Mouse (Mus musculus) myocyte (in vitro differentiated cells): ENCODE results near the gene Spc24. TPM values are rescaled to one million over a fixed set of nuclear protein-coding genes. Genes with fewer than 3 reads are reported as not detected.
A peak's percentile ranks its signal among the peaks of the same experiment; 100 is the strongest.

Source experiments
- H3K27me3 ChIP-seq: one replicate; pipeline ENCODE4 v1.6.1; 2011; ENCODE audit not compliant: control insufficient read depth, insufficient read depth, insufficient read length
- H3K36me3 ChIP-seq: one replicate; pipeline ENCODE4 v1.6.1; 2011; ENCODE audit not compliant: control insufficient read depth, insufficient read depth
- H3K4me2 ChIP-seq: one replicate; pipeline ENCODE4 v1.6.1; 2011; ENCODE audit warnings: low read depth, control low read depth
- H3K4me3 ChIP-seq: one replicate; pipeline ENCODE4 v1.5.1; 2011; ENCODE audit warnings: mild to moderate bottlenecking, control low read depth, moderate library complexity
- H3K79me2 ChIP-seq: one replicate; pipeline ENCODE4 v1.6.1; 2011; ENCODE audit not compliant: control insufficient read depth, insufficient read depth
- H3ac ChIP-seq: one replicate; pipeline ENCODE4 v1.6.1; 2011; ENCODE audit not compliant: control insufficient read depth, insufficient read length
- CEBPB ChIP-seq: IDR thresholded peaks from 2 replicates; pipeline ENCODE4 v1.6.1; 2011; ENCODE audit warnings: mild to moderate bottlenecking, moderate library complexity; ENCODE audit not compliant: poor library complexity, insufficient read depth, severe bottlenecking
- E2F4 ChIP-seq: IDR thresholded peaks from one replicate; pipeline ENCODE4 v1.6.1; 2011; ENCODE audit warnings: mild to moderate bottlenecking, control low read depth, moderate library complexity; ENCODE audit not compliant: insufficient read depth
- MAX ChIP-seq: IDR thresholded peaks from one replicate; pipeline ENCODE4 v1.6.1; 2011; ENCODE audit warnings: low read depth, mild to moderate bottlenecking, control low read depth
- MYOD1 ChIP-seq, 3 experiments: IDR thresholded peaks; one replicate each; pipeline ENCODE4 v1.6.1; 2011; ENCODE audit warnings: control low read depth in 2 of 3, low read depth in 2 of 3, mild to moderate bottlenecking in 2 of 3, moderate library complexity in 1 of 3; ENCODE audit not compliant: insufficient read length in 2 of 3, control insufficient read depth in 1 of 3
- MYOG ChIP-seq, 3 experiments: IDR thresholded peaks; one replicate each; pipeline ENCODE4 v1.6.1; 2011; ENCODE audit warnings: control low read depth in 2 of 3, low read depth in 2 of 3, mild to moderate bottlenecking in 2 of 3; ENCODE audit not compliant: insufficient read length in 2 of 3, control insufficient read depth in 1 of 3, insufficient read depth in 1 of 3
- POLR2A ChIP-seq: IDR thresholded peaks from one replicate; pipeline ENCODE4 v1.6.1; 2011; ENCODE audit warnings: low read depth, mild to moderate bottlenecking, control low read depth, moderate library complexity; ENCODE audit not compliant: insufficient read length
- POLR2AphosphoS2 ChIP-seq: IDR thresholded peaks from one replicate; pipeline ENCODE4 v1.6.1; 2011; ENCODE audit warnings: low read depth, control low read depth; ENCODE audit not compliant: insufficient read length
- REST ChIP-seq: IDR thresholded peaks from one replicate; pipeline ENCODE4 v1.6.1; 2011; ENCODE audit warnings: mild to moderate bottlenecking, control low read depth, moderate library complexity; ENCODE audit not compliant: insufficient read depth, insufficient read length
- SRF ChIP-seq: IDR thresholded peaks from one replicate; pipeline ENCODE4 v1.6.1; 2011; ENCODE audit warnings: low read depth; ENCODE audit not compliant: control insufficient read depth, insufficient read length
- TCF12 ChIP-seq: IDR thresholded peaks from one replicate; pipeline ENCODE4 v1.6.1; 2011; ENCODE audit warnings: mild to moderate bottlenecking, control low read depth; ENCODE audit not compliant: poor library complexity, insufficient read depth, severe bottlenecking
- TCF3 ChIP-seq: IDR thresholded peaks from one replicate; pipeline ENCODE4 v1.6.1; 2011; ENCODE audit warnings: low read depth, control low read depth; ENCODE audit not compliant: insufficient read length
- USF1 ChIP-seq: IDR thresholded peaks from one replicate; pipeline ENCODE4 v1.6.1; 2011; ENCODE audit warnings: low read depth, mild to moderate bottlenecking, control low read depth, moderate library complexity
- polyA plus RNA-seq: library from polyadenylated mRNA; unstranded; fragments of >200 nt; fragmentation: generic; extraction: Trizol; gene quantifications from one replicate; pipeline ENCODE4 v1.2.1, GENCODE M21; 2012; ENCODE audit warnings: missing spikeins

The Spc24 gene
- polyA plus RNA-seq, 1 experiment, result 31.0 TPM

DNA sequence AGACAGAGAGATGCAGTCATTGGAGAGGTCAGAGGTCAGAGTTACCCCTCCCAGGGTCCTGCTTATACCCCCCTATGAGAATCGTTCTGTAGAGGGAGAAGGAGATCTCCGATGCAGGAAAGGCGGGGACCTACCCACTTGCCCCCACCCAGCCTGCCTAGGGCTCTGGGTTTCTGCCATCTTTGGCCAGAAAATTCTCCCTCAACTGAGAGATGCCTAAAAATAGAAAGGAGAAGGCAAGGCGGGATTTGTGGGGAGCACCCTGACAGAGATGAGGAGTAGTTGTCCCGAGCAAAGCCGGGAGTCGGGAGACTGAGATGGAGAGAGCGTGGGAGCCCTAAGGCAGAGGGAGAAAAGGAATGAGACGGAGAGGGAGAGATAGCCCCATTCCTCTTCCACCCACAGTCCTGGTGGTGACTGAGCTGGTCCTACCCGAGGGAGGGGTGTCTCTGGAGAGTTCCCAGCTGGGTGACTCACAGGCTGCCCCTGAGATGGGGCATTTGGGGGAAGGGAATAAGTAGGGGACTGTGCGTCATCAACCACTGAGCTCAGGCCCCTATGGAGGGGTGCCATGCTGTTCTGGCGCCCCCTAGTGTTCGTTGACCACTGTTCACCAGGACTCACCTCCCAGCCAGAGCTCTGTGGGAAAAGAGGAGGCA lies 44.0 kb upstream of the Spc24 start:
- Histone ChIP-seq H3K27me3 (no peaks in the 10 kb centered on the region), H3ac (no peak overlapping the region), H3K4me3 (peak overlapping the region; percentile 6), H3K36me3 (no peaks in the 10 kb centered on the region), H3K4me2 (peak overlapping the region; percentile 73), H3K79me2 (peaks cover 8% of the 10 kb centered on the region)
- peak in 1 of 3 experiments; percentile 22 for TF ChIP-seq MYOD1 (IDR thresholded peaks at IDR 0.05; ENCODE audit: control insufficient read depth in 1 of 3, insufficient read length in 2 of 3, low read depth in 2 of 3)
- TF ChIP-seq POLR2A, result peak; percentile 68
- TF ChIP-seq POLR2AphosphoS2, result peak; percentile 76
- TF ChIP-seq TCF3, result no peak
- peak in 1 of 3 experiments; percentile 14 for TF ChIP-seq MYOG (IDR thresholded peaks at IDR 0.05; ENCODE audit: control insufficient read depth in 1 of 3, insufficient read depth in 1 of 3, insufficient read length in 2 of 3, low read depth in 2 of 3)
- TF ChIP-seq CEBPB, result no peak

DNA sequence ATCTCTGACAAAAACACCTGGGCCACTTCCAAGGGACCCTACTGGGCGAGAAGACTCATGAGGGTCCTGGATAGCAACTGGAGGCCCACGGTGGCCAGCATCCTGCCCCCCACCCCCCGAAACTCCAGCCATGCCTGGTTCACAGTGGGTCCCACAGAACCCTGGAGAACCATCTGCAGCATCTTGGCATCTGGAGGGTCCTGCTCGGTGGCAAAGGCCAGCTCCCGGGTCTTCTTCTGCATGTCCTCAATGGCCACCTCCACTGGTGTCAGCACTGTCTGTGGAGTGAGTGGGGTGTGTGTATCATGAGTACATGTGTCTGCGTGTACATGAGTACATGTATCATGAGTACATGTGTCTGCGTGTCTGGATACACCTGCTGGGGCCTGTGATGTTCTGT lies 41.5 kb upstream of the Spc24 start:
- Histone ChIP-seq H3K36me3 (no peaks in the 10 kb centered on the region), H3K4me3 (no peak overlapping the region), H3K79me2 (peaks cover 19% of the 10 kb centered on the region), H3ac (no peak overlapping the region), H3K27me3 (no peaks in the 10 kb centered on the region), H3K4me2 (no peak overlapping the region)
- TF ChIP-seq MYOD1 (IDR thresholded peaks at IDR 0.05; ENCODE audit: control insufficient read depth in 1 of 3, insufficient read length in 2 of 3, low read depth in 2 of 3) (no peak), CEBPB (no peak), E2F4 (no peak), USF1 (no peak), POLR2AphosphoS2 (no peak), TCF12 (no peak), MAX (no peak), POLR2A (no peak), SRF (no peak), MYOG (IDR thresholded peaks at IDR 0.05; ENCODE audit: control insufficient read depth in 1 of 3, insufficient read depth in 1 of 3, insufficient read length in 2 of 3, low read depth in 2 of 3) (no peak)

DNA sequence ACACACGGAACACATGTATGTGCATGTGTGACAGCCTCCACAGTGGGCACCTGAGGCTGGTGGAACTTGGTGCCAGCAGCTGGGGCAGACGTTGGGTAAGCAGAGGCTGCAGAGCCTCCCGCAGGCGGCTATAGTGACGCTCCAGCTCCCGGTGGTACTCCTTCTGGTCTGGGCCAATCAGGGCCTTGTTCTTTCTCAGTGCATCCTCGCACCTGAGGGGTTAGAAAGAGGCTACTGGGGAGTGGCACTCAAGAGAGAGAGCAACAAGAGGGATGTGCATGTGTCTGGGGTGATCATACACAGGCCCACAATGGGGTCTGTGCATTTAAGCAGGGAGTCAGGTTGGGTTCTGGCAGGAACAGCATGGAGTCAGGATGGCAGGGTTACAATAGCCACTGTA lies 41.0 kb upstream of the Spc24 start:
- TF ChIP-seq CEBPB, result no peak
- TF ChIP-seq MAX, result no peak
- TF ChIP-seq USF1, result no peak
- no peak for TF ChIP-seq MYOG (IDR thresholded peaks at IDR 0.05; ENCODE audit: control insufficient read depth in 1 of 3, insufficient read depth in 1 of 3, insufficient read length in 2 of 3, low read depth in 2 of 3)
- no peak for TF ChIP-seq TCF3
- no peak for TF ChIP-seq E2F4
- no peak for TF ChIP-seq TCF12
- no peak for TF ChIP-seq POLR2A
- no peak for TF ChIP-seq SRF
- TF ChIP-seq POLR2AphosphoS2, result no peak
- no peak for TF ChIP-seq MYOD1 (IDR thresholded peaks at IDR 0.05; ENCODE audit: control insufficient read depth in 1 of 3, insufficient read length in 2 of 3, low read depth in 2 of 3)
- TF ChIP-seq REST, result no peak
- no peaks in the 10 kb centered on the region for H3K27me3 ChIP-seq
- H3K79me2 ChIP-seq, result peaks cover 24% of the 10 kb centered on the region
- no peak overlapping the region for H3K4me2 ChIP-seq
- no peak overlapping the region for H3ac ChIP-seq
- H3K4me3 ChIP-seq, result no peak overlapping the region
- no peaks in the 10 kb centered on the region for H3K36me3 ChIP-seq

DNA sequence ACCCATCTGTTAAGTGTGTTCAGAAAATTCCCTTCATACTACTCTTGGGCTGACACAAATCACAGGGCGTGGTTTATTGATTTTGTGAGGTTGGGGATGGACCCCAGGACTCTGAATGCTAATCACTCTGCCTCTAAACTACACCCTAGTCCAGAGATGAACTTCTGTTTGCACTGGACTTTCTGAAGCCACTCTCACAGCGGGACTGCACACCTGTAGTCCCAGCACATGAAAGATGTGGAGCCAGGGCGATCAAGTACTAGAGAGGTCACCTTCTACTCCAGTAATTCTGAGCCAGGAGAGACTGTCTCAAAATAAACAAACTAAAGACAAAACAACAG lies 38.9 kb upstream of the Spc24 start:
- Histone ChIP-seq H3K27me3 (no peaks in the 10 kb centered on the region), H3K4me2 (peak overlapping the region; percentile 81), H3ac (peak overlapping the region; percentile 86), H3K36me3 (peaks cover 3% of the 10 kb centered on the region), H3K4me3 (peak overlapping the region; percentile 95), H3K79me2 (peaks cover 31% of the 10 kb centered on the region)
- TF ChIP-seq CEBPB (no peak), USF1 (peak; percentile 51)

DNA sequence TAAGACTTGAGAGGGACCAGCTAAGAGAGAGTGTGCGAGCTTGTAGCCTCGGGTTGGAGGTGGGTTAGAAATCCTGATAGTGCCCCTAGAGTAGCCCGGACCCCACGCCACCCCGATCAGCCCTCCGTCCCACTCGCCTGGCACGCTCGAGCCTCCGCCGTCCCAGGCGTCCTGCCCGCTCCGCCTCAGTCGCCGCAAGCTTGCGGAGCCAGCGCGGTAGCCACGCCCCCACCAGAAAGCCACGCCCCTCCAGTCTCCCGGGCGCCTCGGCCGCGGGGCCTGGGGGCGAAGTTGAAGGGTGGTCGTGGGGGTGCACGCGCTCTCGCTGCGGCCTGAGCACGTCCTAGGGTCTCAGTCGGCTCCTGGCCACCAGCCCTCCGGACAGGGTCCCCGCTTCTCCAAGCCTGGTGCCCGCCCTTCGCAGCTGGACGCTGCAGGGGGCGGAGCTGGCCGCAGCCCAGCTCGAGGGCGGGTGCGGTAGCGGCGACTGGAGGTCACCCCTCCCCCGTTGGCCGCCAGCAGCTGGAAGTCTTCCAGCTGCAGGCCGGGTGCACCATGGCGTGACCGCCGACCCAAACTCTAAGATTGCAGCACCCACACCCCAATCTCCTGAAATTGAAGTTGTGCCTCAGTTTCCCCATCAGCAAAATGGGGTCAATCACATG lies 38.4 kb upstream of the Spc24 start, which contains the start of gene Kank2:
Gene Kank2 (minus strand): TSS at position 400 of the 665 bp plus-strand sequence.
- Histone ChIP-seq H3K27me3 (no peaks in the 10 kb centered on the region), H3K4me3 (peak within 1 kb of the TSS; percentile 95), H3ac (peak within 1 kb of the TSS; percentile 86), H3K4me2 (peak within 1 kb of the TSS; percentile 87), H3K36me3 (peaks cover 8% of the 10 kb centered on the region), H3K79me2 (peaks cover 34% of the 10 kb centered on the region)
- TF ChIP-seq POLR2A, result peak; percentile 92
- no peak for TF ChIP-seq MAX
- TF ChIP-seq TCF12, result no peak
- peak in 2 of 3 experiments; percentile 45 to 55 for TF ChIP-seq MYOD1 (IDR thresholded peaks at IDR 0.05; ENCODE audit: control insufficient read depth in 1 of 3, insufficient read length in 2 of 3, low read depth in 2 of 3)
- peak in 2 of 3 experiments; percentile 40 to 57 for TF ChIP-seq MYOG (IDR thresholded peaks at IDR 0.05; ENCODE audit: control insufficient read depth in 1 of 3, insufficient read depth in 1 of 3, insufficient read length in 2 of 3, low read depth in 2 of 3)
- peak; percentile 94 for TF ChIP-seq POLR2AphosphoS2
